Mouse (Mus musculus): ENCODE measurements around the gene Obsl1.

Gene Obsl1

GRCm38 (mm10) chr1:75518427-75518826, 12.2 kb upstream of the Obsl1 start:
- DNase-seq (ENCODE audit: low read depth, low spot score): no peak

- DNase-seq (ENCODE audit: low read depth, low spot score): no peak
Measured at GRCm38 (mm10) chr1:75517984-75518383, 11.7 kb upstream of the Obsl1 start.

GRCm38 (mm10) chr1:75516703-75517380, 10.6 kb upstream of the Obsl1 start:
- DNase-seq (ENCODE audit: low read depth, low spot score): no peak

- DNase-seq (ENCODE audit: low read depth, low spot score): no peak
Measured at GRCm38 (mm10) chr1:75512550-75512949, 6.3 kb upstream of the Obsl1 start.

GRCm38 (mm10) chr1:75511437-75512210, 5.4 kb upstream of the Obsl1 start:
- DNase-seq (ENCODE audit: low read depth, low spot score): no peak

GRCm38 (mm10) chr1:75510154-75510553, 3.9 kb upstream of the Obsl1 start:
- no peak for DNase-seq (ENCODE audit: low read depth, low spot score)

- DNase-seq (ENCODE audit: low read depth, low spot score): no peak
Measured at GRCm38 (mm10) chr1:75509586-75509985, 3.3 kb upstream of the Obsl1 start.

- no peak for DNase-seq (ENCODE audit: low read depth, low spot score)
Measured at GRCm38 (mm10) chr1:75507006-75507405, 754 bp upstream of the Obsl1 start, which contains the start of gene Inha. Inha (plus strand) TSS chr1:75507077.

GRCm38 (mm10) chr1:75505159-75505955, 895 bp downstream of the Obsl1 start:
- DNase-seq (ENCODE audit: low read depth, low spot score): no peak

GRCm38 (mm10) chr1:75504256-75505045, 1.8 kb downstream of the Obsl1 start:
- no peak for DNase-seq (ENCODE audit: low read depth, low spot score)

- DNase-seq (ENCODE audit: low read depth, low spot score): no peak
Measured at GRCm38 (mm10) chr1:75503651-75503980, 2.6 kb downstream of the Obsl1 start.

- no peak for DNase-seq (ENCODE audit: low read depth, low spot score)
Measured at GRCm38 (mm10) chr1:75502945-75503650, 3.2 kb downstream of the Obsl1 start.

GRCm38 (mm10) chr1:75501905-75502304, 4.3 kb downstream of the Obsl1 start:
- no peak for DNase-seq (ENCODE audit: low read depth, low spot score)

- DNase-seq (ENCODE audit: low read depth, low spot score): no peak
Measured at GRCm38 (mm10) chr1:75499441-75499840, 6.8 kb downstream of the Obsl1 start.

GRCm38 (mm10) chr1:75498897-75499296, 7.4 kb downstream of the Obsl1 start:
- DNase-seq (ENCODE audit: low read depth, low spot score): no peak

GRCm38 (mm10) chr1:75494878-75495548, 11.2 kb downstream of the Obsl1 start:
- DNase-seq (ENCODE audit: low read depth, low spot score): no peak

GRCm38 (mm10) chr1:75492579-75493170, 13.6 kb downstream of the Obsl1 start:
- DNase-seq (ENCODE audit: low read depth, low spot score): no peak

- DNase-seq (ENCODE audit: low read depth, low spot score): no peak
Measured at GRCm38 (mm10) chr1:75490785-75491551, 15.3 kb downstream of the Obsl1 start.

Data from CD4-positive helper T cell, adult 2 months (primary cell).